Mouse (Mus musculus) stomach, adult 2 months (tissue): ENCODE data around the gene Krtap31-1. TPM values are rescaled to one million over a fixed set of nuclear protein-coding genes. Genes with fewer than 3 reads are reported as not detected.

Experiments used
- polyA plus RNA-seq: library from polyadenylated mRNA; depleted of rRNA; stranded (reverse); fragments of >200 nt; gene quantifications from 2 replicates; pipeline ENCODE4 v1.2.3, GENCODE M21; 2012; rRNA removed

Gene Krtap31-1
- not detected in 2 replicates for polyA plus RNA-seq

DNA sequence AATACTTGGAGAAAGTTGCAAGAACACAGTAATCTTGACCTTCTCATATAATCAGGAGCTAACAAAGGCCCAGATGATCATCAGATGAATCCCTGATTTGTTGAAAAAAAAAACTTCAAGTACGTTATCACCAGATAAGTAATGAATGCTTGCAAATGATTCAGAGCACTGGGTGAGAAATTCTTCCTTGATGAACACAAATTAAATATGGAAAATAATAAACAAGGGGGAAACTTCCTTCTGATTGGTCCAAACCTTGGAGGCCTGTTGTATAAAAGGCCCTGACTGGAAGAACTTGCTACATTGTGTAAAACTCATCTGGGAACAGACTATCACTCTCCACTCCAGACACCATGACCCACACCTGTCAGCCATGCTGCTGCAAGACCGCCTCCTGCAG is at the start of gene Krtap31-1:
Gene Krtap31-1 (plus strand): TSS at position 301 of the 400 bp plus-strand sequence.

DNA sequence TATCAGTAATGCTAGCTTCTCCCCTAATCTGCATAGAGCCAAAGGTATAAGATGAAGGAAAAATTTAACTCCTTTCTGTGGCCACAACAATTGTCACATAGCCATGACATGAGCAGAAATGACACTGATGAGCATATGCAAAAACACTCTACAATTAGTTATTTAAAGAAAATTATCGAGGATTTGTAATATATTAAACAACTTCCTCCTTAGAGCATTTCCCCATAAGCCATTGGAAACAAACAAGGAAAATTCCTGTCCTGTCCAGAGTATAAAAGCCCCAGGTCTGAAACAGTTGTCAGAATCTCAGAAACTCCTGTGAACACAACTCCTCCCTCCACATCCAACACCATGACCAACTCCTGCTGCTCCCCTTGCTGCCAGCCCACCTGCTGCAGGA is 43.5 kb upstream of the Krtap31-1 start, which contains the start of gene Gm11559:
Gene Gm11559 (plus strand): TSS at position 301 of the 400 bp plus-strand sequence.

DNA sequence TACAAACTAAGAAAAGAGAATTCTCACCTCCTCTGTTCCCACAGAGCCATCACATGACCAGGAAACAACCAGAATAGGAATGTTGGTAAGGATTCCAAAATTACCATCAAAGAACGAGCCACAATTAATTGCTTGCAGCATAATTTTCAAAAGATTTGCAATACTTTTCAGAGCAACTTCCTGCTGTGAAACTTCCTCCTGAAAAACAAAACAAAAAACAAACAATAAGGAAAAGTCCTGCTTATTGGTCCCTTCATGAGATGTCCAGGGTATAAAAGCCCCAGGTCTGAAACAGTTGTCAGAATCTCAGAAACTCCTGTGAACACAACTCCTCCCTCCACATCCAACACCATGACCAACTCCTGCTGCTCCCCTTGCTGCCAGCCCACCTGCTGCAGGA is 34.6 kb upstream of the Krtap31-1 start, which contains the start of gene Krtap9-1:
Gene Krtap9-1 (plus strand): TSS at position 301 of the 400 bp plus-strand sequence.

DNA sequence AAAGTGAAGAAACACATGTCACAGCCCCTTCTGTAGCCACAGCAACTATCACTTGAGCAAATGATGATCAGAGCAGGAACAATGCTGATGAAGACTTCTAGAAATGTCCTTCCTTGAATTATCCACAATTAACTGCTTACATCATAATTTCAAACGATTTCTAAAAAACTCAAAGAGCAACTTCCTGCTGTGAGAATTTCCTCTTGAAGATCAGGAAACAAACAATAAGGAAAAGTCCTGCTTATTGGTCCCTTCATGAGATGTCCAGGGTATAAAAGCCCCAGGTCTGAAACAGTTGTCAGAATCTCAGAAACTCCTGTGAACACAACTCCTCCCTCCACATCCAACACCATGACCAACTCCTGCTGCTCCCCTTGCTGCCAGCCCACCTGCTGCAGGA is 28.8 kb upstream of the Krtap31-1 start, which contains the start of gene Gm11567:
Gene Gm11567 (plus strand): TSS at position 301 of the 400 bp plus-strand sequence.

DNA sequence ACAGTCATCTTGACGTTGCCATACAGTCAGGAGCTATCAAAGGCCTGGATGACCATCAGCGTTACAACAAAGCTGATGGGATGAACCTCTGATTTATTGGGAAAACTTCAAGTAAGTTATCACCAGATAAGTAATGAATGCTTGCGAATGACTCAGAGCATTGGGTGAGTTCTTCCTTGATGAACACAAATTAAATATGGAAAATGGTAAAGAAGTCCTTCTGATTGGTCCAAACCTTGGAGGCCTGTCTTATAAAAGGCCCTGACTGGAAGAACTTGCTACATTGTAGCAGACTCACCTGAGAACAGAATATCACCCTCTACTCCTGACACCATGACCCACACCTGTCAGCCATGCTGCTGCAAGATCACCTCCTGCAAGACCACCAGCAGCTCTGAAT is 6.7 kb downstream of the Krtap31-1 start, which contains the start of gene Gm11565:
Gene Gm11565 (plus strand): TSS at position 301 of the 400 bp plus-strand sequence.

DNA sequence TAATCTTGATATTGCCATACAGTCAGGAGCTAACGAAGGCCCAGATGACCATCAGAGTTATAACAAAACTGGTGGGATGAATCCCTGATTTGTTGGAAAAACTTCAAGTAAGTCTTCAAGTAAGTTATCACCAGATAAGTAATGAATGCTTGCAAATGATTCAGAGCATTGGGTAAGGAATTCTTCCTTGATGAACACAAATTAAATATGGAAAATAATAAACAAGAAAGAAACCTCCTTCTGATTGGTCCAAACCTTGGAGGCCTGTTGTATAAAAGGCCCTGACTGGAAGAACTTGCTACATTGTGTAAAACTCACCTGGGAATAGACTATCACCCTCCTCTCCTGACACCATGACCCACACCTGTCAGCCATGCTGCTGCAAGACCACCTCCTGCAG is 28.3 kb downstream of the Krtap31-1 start, which contains the start of gene Krtap31-2:
Gene Krtap31-2 (plus strand): TSS at position 301 of the 400 bp plus-strand sequence.

DNA sequence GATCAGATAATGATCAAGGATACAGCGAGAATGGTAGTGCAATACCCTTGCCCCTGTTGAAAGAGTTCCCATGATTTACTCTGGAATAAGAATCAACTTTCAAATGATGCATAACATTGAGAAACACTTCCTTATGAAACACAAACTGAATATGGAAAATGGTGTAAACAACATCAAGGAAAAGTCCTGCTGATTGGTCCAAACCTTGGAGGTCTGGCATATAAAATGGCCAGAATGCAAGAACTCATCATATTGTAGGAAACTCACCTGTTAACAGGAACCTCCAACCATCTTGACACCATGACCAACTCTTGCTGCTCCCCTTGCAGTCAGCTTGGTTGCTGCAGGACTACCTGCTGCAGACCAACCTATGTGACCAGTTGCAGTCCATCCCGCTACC is 40.5 kb downstream of the Krtap31-1 start, which contains the start of gene Krtap9-5:
Gene Krtap9-5 (plus strand): TSS at position 301 of the 400 bp plus-strand sequence.

Other genes starting within 250 kb of the Krtap31-1 start
- gene Gm11563, start 249.0 kb upstream of the Krtap31-1 start, polyA plus RNA-seq, result not detected in 2 replicates
- not detected in 2 replicates for gene Krtap4-6, start 242.0 kb upstream of the Krtap31-1 start, polyA plus RNA-seq
- gene Gm14190, start 217.2 kb upstream of the Krtap31-1 start, polyA plus RNA-seq, result not detected in 2 replicates
- gene Gm14180, start 173.6 kb upstream of the Krtap31-1 start, polyA plus RNA-seq, result not detected in 2 replicates
- not detected in 2 replicates for gene Gm11595, start 135.0 kb upstream of the Krtap31-1 start, polyA plus RNA-seq
- gene Krtap4-8, start 127.2 kb upstream of the Krtap31-1 start, polyA plus RNA-seq, result not detected in 2 replicates
- gene Krtap4-9, start 122.7 kb upstream of the Krtap31-1 start, polyA plus RNA-seq, result not detected in 2 replicates
- not detected in 2 replicates for gene Gm11596, start 114.5 kb upstream of the Krtap31-1 start, polyA plus RNA-seq
- not detected in 2 replicates for gene Gm11569, start 109.0 kb upstream of the Krtap31-1 start, polyA plus RNA-seq
- 0.25 TPM in 1 of 2 replicates, not detected in the other for gene Gm11554, start 103.5 kb upstream of the Krtap31-1 start, polyA plus RNA-seq
- gene Krtap4-13, start 98.0 kb upstream of the Krtap31-1 start, polyA plus RNA-seq, result 0.36 TPM in 1 of 2 replicates, not detected in the other
- gene Gm11564, start 92.3 kb upstream of the Krtap31-1 start, polyA plus RNA-seq, result not detected in 2 replicates
- not detected in 2 replicates for gene 2300003K06Rik, start 69.9 kb upstream of the Krtap31-1 start, polyA plus RNA-seq
- gene Krtap4-16, start 56.3 kb upstream of the Krtap31-1 start, polyA plus RNA-seq, result not detected in 2 replicates
- not detected in 2 replicates for gene Gm11568, start 50.0 kb upstream of the Krtap31-1 start, polyA plus RNA-seq
- not detected in 2 replicates for gene Gm11559, start 43.4 kb upstream of the Krtap31-1 start, polyA plus RNA-seq
- gene Krtap9-1, start 34.5 kb upstream of the Krtap31-1 start, polyA plus RNA-seq, result not detected in 2 replicates
- gene Gm11567, start 28.7 kb upstream of the Krtap31-1 start, polyA plus RNA-seq, result not detected in 2 replicates
- not detected in 2 replicates for gene Gm11565, start 6.8 kb downstream of the Krtap31-1 start, polyA plus RNA-seq
- gene Krtap31-2, start 28.4 kb downstream of the Krtap31-1 start, polyA plus RNA-seq, result not detected in 2 replicates
- not detected in 2 replicates for gene Krtap9-5, start 40.6 kb downstream of the Krtap31-1 start, polyA plus RNA-seq
- gene Krtap29-1, start 71.1 kb downstream of the Krtap31-1 start, polyA plus RNA-seq, result not detected in 2 replicates
- gene Krtap16-1, start 78.7 kb downstream of the Krtap31-1 start, polyA plus RNA-seq, result not detected in 2 replicates
- not detected in 2 replicates for gene Krtap17-1, start 86.1 kb downstream of the Krtap31-1 start, polyA plus RNA-seq
- not detected in 2 replicates for gene Krt33a, start 108.3 kb downstream of the Krtap31-1 start, polyA plus RNA-seq
- gene Krt33b, start 121.9 kb downstream of the Krtap31-1 start, polyA plus RNA-seq, result not detected in 2 replicates
- gene Krt34, start 133.6 kb downstream of the Krtap31-1 start, polyA plus RNA-seq, result not detected in 2 replicates
- gene Krt31, start 142.6 kb downstream of the Krtap31-1 start, polyA plus RNA-seq, result 0.09 TPM in 1 of 2 replicates, not detected in the other
- 2.5 TPM in 2 replicates for gene Krt32, start 180.3 kb downstream of the Krtap31-1 start, polyA plus RNA-seq
- gene Krt35, start 188.3 kb downstream of the Krtap31-1 start, polyA plus RNA-seq, result 0.08 TPM in 1 of 2 replicates, not detected in the other
- gene Krt36, start 197.7 kb downstream of the Krtap31-1 start, polyA plus RNA-seq, result 0.06 and 0.19 TPM in 2 replicates
- 602 and 681 TPM in 2 replicates for gene Krt13, start 213.6 kb downstream of the Krtap31-1 start, polyA plus RNA-seq
- gene Krt15, start 228.0 kb downstream of the Krtap31-1 start, polyA plus RNA-seq, result 7.7 and 17.9 TPM in 2 replicates
- 1,679 and 2,029 TPM in 2 replicates for gene Krt19, start 240.7 kb downstream of the Krtap31-1 start, polyA plus RNA-seq